Mouse (Mus musculus): Measurements from ENCODE around the gene Mdc1.
A peak's percentile ranks its signal among the peaks of the same experiment; 100 is the strongest.

Mdc1 gene

GRCm38 (mm10) chr17:35887725-35888124 lies 46.4 kb downstream of the Mdc1 start:
- DNase-seq = no peak

- DNase-seq = peak; percentile 92 to 95
Measured at GRCm38 (mm10) chr17:35896781-35897643, 55.7 kb downstream of the Mdc1 start, which contains the start of gene 2310061I04Rik. Gene 2310061I04Rik, minus strand, starts transcription at chr17:35897431.

- DNase-seq = peak; percentile 23 to 45
Measured at GRCm38 (mm10) chr17:35897644-35898573, 56.6 kb downstream of the Mdc1 start.

GRCm38 (mm10) chr17:35900636-35901035 lies 59.3 kb downstream of the Mdc1 start:
- DNase-seq = no peak

DNA sequence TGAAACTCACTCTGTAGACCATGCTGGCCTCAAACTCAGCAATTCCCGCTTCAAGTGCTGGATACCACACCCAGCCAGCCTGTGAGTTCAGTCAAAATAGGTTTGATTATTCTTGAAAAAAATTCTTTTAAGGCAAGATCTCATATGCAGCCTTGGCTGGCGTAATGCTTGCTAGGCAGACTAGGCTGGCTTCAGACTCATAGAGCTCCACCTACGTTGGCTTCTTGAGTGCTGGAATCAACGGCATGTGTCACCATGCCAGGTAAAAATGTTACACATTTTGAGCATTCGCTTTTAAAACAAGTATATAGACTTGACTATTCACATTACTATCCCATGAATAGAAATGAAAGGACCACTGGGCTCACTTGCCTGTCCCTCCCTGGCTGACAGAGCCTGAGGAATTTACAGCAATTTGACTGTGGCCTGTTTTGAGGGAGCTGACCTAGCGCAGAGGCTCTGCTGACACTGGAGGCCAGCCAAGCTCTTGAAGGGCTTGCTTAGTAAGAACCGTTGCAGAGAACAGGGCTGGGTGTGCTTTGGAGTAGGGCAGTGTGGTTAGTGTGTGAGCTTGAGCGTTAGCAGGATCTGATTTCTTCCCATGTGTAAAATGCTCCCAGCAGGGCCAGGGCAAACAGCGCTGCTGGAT lies 62.2 kb downstream of the Mdc1 start:
- DNase-seq = no peak

DNA sequence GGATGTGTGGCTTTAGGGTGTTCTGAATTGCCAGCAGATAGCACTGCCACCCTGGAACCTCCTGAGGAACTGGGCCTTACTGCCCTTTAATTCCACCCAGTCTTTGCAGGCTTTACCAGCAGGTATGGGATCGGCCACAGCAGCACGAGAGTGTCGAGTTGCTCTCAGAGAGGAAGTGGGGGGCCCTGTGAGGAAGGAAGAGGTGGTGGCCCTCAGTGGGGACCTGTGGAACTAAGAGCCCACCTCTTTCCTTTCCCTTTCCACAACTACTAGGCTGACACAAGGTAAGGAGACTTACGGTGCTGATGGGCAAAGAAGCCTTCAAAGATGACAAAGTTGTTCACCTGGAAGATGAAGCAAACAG lies 62.7 kb downstream of the Mdc1 start:
- peak in 1 of 2 experiments; percentile 33 for DNase-seq

- no peak for DNase-seq
Measured at GRCm38 (mm10) chr17:35905587-35905986, 64.3 kb downstream of the Mdc1 start.

- no peak for DNase-seq
Measured at GRCm38 (mm10) chr17:35907609-35908008, 66.3 kb downstream of the Mdc1 start.
